Mouse (Mus musculus) G1E (cell line): ENCODE measurements around the gene Il12rb1.

ENCODE experiments used
- CTCF ChIP-seq: IDR thresholded peaks from 2 replicates; pipeline ENCODE4 v1.5.1; 2012; ENCODE audit warnings: low read depth, low read length, inconsistent platforms, mixed read lengths
- GATA1 ChIP-seq: IDR thresholded peaks from 2 replicates; pipeline ENCODE4 v1.6.1; 2012; ENCODE audit warnings: borderline replicate concordance, low read length, inconsistent platforms, mixed read lengths
- GATA2 ChIP-seq: IDR thresholded peaks from 2 replicates; pipeline ENCODE4 v1.6.1; 2012; ENCODE audit warnings: low read depth, low read length, inconsistent platforms, borderline replicate concordance
- POLR2AphosphoS5 ChIP-seq: IDR thresholded peaks from 2 replicates; pipeline ENCODE4 v1.6.1; 2012; ENCODE audit warnings: low read depth, low read length, inconsistent platforms; ENCODE audit not compliant: insufficient replicate concordance

DNA sequence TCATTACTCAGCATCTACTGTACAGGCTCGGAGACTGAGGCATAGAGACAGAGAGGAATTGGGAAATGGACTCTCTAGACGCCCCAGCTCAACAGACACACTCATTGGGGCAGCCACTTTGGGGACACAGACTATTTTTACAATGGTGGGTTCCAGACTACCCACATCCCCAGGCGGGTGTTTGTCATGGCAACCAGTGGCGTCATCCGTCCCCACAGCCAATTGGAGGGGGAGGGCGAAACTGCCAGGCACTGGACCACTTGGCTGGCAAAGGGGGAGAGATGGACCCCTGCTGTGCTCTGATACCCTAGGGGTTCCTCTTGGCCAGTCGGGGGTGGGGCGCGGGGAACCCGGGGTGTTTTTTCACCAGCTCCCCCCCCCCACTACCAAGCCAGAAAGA lies 7.6 kb upstream of the Il12rb1 start:
- no peak for TF ChIP-seq GATA1
- no peak for TF ChIP-seq CTCF
- no peak for TF ChIP-seq GATA2
- no peak for TF ChIP-seq POLR2AphosphoS5
